Mouse (Mus musculus) urinary bladder, adult 2 months (tissue): ENCODE measurements at regions not wholly inside any gene's neighbourhood (a gene's known extent, or its start where the extent isn't known, plus 50 kb on each side); places are given as distances from the start of the nearest gene placed in this dataset.

Experiments used
- DNase-seq: peaks from one replicate; pipeline ENCODE4 v3.0.0; 2022; ENCODE audit warnings: low spot score

- no peak for DNase-seq
These were observed 216.3 kb downstream of the Ikzf2 start for GRCm38 (mm10) chr1:69470614-69471250.

- no peak for DNase-seq
These were observed 217.7 kb downstream of the Ikzf2 start for GRCm38 (mm10) chr1:69469158-69469901.

- no peak for DNase-seq
These were observed 220.3 kb downstream of the Ikzf2 start for GRCm38 (mm10) chr1:69466534-69467275.

DNA sequence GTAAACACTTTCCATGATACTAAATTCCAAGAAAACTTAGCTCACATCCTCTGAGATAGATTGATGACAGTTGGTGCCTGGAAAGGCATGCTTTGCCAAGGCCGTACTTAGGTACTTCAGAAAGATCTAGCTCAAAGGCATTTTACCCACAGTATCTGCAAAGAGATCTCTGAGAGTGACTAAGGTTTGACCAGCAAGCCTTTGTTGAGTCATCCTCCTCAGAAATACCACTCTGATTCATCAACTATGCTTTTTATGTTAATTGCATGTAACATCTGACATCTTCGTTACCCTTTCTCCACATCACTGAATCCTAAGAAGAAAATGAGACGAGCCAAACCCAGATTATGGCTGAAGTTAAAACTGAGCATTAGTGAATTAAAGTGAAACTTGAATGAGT, 225.9 kb downstream of the Ikzf2 start:
- DNase-seq, result no peak

DNA sequence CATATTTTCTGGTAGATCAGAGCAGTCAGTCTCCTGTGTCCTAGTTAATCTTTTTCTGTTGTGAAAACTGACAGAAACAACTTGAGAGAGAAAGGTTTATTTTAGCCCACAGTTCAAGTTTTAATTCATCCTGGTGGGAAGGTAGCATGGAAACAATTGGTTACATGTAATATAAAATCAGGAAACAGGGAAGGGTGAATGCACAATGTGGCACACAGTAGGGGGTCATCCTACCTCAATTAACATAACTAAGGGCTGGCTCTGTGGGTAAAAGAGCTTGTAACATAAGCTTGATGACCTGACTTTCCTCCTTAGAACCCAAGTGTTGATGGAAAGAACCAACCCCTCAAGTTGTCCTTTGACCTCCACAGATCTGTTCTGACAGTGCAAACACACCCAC, 227.1 kb downstream of the Ikzf2 start:
- no peak for DNase-seq

DNA sequence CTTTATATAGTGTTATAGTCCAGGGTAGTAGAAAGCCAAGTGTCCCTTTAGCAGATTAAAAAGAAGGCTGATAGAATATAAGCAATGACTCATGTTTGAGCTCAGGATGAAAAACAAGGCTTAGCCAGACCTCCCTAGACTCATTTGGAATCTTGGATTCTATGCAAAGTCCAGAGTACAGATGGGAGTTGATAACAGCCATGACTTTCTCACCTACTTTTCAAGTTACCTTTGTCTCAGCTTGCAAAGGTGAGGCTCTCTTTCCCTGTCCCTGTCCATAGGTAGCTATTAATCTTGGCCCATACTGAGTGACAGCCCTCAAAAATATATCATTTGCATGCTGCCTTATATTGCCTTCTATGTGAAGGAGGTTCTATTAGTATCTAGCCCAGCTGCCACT, 229.6 kb downstream of the Ikzf2 start:
- no peak for DNase-seq

GRCm38 (mm10) chr1:69453991-69454390, 233.1 kb downstream of the Ikzf2 start:
- no peak for DNase-seq

DNA sequence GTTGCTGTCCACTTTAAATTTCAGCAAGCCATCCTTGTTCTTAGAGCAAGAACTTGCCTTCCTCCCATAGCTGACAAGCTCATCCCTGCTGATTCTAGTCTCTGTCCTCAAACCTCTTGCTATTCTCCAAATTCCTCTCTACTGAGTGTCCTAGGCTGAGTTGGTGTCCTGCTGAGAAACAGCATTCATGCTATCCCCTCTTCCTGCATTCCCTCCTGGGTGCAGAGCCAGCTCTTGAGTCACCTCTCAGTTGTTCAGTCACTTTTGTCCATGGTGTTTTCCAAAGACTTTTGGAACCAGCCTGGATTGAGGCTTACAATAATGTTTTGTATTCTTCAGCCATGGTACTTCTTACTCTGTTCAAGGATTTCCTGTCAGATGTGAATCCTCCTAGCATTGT, 234.1 kb downstream of the Ikzf2 start:
- DNase-seq, result no peak

GRCm38 (mm10) chr1:69450455-69450854, 236.6 kb downstream of the Ikzf2 start:
- no peak for DNase-seq

DNA sequence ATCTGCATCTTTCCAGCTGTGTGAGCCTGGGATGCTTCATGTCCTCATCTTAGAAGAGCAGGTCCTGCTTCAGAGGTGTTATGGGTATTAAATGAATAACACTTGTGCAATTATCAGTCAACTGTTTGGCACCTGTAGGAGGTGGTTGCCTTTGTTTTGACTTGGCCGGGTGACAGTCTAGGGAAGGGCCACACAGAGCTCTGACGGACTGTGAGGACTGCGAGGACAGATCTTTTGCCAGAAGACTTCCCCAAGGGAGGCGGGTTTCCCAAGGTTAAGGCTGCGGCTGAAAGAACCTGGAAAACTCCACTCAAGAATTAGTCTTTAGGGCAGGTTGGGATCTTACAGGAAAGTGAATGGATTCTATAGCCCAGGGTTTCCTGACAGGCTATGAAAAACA, 239.8 kb downstream of the Ikzf2 start:
- DNase-seq, result no peak

- DNase-seq, result no peak
These were observed 242.3 kb downstream of the Ikzf2 start for GRCm38 (mm10) chr1:69444722-69445121.

GRCm38 (mm10) chr1:69443466-69443865, 243.6 kb downstream of the Ikzf2 start:
- DNase-seq, result no peak

- DNase-seq, result no peak
These were observed 246.3 kb downstream of the Ikzf2 start for GRCm38 (mm10) chr1:69440564-69441334.

DNA sequence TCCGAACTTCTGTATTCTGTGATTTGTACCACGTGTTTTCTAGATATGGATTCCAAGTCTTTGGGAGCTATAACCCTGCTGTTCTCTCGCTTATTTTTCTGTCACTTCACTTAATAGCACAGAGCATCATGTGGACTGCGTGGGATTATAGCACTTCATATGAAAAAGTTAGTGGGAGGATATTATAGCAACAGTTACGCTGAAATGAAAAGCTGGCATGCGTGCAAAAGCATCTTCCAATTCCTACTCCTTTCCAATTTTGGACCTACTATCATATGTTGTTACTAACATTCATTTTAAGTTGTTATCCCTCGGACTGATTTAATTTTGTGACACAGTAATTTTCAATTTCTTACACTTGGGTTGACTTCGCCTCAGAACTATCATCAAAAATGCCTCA, 250.0 kb downstream of the Ikzf2 start:
- no peak for DNase-seq

GRCm38 (mm10) chr1:69433655-69434357, 253.2 kb downstream of the Ikzf2 start:
- no peak for DNase-seq

DNA sequence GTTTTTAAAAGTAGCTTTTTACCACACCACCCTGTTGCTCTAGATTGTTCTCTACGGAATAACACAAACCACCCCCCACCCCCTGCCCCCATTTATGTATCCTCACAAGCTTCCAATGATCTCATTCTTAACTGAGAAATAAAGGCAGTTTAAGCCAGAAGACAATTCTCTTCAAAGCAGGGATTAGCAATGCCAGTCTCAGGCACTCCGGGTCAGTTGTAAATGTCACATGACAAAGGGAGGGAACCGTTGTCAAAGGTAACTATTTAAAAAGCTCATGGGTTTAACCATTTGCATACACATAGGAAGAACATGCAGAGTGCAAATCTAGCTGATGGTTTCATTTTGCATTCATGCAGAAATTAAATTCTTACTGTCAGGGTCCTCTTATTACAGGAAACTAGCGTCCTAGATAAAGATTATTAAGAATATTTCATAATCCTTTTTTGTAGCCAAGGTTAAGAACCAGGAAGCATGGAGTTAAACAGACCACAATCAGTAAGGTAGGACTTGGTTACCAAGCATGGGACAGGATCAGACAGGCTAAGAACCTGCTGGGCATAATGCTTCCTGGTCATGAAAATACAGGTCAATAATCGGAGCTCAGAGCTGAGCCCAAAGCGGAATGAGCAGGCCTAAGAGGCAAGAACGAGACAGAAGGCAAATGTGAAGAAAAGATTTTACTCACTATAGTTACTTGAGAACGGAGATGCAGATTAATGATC, 256.2 kb downstream of the Ikzf2 start:
- no peak for DNase-seq

DNA sequence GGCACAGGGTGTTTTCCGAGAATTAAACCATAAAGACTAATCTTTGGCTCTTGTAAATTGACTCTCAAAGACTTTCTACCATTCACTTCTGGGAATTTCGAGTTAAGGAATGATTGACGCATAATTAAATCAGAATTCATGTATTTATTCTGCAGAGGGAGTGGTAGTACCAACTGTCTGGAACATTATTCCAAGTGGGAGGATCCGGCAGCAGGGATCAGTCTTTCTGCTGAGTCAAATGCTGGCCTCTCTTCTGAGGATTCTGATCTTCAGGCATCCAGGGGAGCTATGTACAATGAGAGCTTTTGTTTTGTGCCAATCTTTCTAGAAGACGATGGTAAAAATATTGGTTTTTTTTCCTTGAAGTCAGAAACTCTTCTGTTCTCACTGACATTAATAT, 257.4 kb downstream of the Ikzf2 start:
- DNase-seq, result no peak

DNA sequence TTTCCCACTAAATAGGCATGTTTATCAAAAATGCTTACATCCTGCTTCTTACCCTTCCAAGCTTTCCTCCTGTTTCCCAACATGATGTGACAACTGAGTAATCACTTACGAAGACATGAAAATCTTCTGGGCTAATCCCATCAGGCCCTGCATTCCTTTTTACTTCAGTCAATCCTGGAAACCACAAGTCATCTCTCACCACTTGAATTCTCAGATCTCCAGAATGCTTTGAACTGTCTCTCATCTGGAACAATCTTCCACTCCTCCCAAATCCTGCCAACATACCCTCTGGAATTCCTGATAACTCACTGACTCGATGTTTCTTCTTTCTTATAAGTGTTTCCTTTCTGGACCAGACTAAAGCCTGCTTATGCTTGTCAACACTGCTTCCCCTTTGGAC, 289.4 kb downstream of the Ikzf2 start:
- DNase-seq, result no peak

GRCm38 (mm10) chr1:69382374-69382773, 274.5 kb upstream of the Erbb4 start:
- DNase-seq, result no peak

DNA sequence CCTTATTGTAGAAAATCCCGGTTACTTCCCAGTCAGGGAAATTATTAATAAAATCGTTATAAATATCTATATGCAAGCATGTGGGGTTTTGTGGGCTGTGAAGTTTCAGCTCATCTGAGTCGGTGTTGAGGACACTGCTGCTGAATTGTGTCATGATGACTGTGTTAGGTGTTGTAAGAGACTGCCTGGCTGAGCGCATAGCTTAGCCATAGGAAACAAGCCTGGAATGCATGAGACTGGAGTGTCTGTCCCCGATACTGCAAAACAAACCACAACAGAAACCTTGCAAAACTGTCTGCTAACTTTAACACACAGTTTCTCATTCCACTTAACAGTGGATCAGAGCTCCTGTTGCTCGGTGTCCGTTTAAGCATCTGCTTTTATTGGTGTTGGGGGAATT, 271.9 kb upstream of the Erbb4 start:
- no peak for DNase-seq
